Mouse (Mus musculus): ENCODE results near the gene Zmynd8.

DNA sequence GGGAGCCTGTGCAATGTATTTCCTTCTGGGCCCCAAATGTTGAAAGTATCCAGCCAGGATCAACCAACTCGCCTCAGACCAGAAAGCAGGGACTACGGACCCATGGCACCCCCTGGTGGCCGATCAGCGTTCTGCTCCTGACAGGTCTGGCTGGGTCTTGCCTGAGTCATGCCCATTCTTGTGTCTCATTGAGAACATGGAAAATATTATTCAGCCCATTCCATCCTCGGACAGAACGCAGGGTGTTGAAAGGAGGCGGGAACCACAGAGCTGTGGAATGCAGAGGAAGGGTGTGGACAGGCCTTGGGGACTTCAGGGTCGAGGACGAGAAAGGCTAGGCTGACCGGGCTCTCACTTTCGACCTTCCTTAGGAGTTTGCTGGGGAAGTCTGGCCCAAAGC, 15.5 kb upstream of the Zmynd8 start:
- TF ChIP-seq CTCF (IDR thresholded peaks at IDR 0.05; ENCODE audit: borderline replicate concordance, control insufficient read depth, extremely low read depth, insufficient read depth, low read length, poor library complexity) (peak; percentile 94), POLR2A (IDR thresholded peaks at IDR 0.05; ENCODE audit: control insufficient read depth, extremely low read depth, insufficient read depth, low read length, poor library complexity) (no peak)

Measured in thymus, adult 2 months (tissue).